Mouse (Mus musculus) forebrain, embryonic 14.5 days (tissue): ENCODE measurements at regions not wholly inside any gene's neighbourhood (a gene's known extent, or its start where the extent isn't known, plus 50 kb on each side); places are given as distances from the start of the nearest gene placed in this dataset.
"Not testable (repeated sequence)": the region's sequence is repeated elsewhere in the genome, so short reads cannot be mapped to it uniquely, and the experiment has no call there.

ENCODE experiments used
- ATAC-seq: fragments of 200-750 bp; cut with Nextera tagmentation; 2 replicates; pipeline ENCODE4 v1.8.0; 2017; ENCODE audit warnings: mild to moderate bottlenecking, moderate library complexity
- DNase-seq: peaks from one replicate; pipeline ENCODE4 v3.0.0-alpha.2; 2015; ENCODE audit warnings: low spot score
- H3K27ac ChIP-seq: fragments of 300-500 bp; sonication (generic); 2 replicates; pipeline ENCODE4 v1.5.1; 2014; ENCODE audit warnings: low read depth, mild to moderate bottlenecking, control low read depth, low read length, moderate library complexity
- H3K27me3 ChIP-seq: fragments of 300-500 bp; sonication (generic); replicated peaks from 2 replicates; pipeline ENCODE4 v1.6.1; 2014; ENCODE audit warnings: low read length, control low read depth, mixed read lengths; ENCODE audit not compliant: control insufficient read depth, insufficient read depth
- H3K36me3 ChIP-seq: fragments of 300-500 bp; sonication (generic); 2 replicates; pipeline ENCODE4 v1.6.1; 2014; ENCODE audit warnings: low read length, control low read depth; ENCODE audit not compliant: control insufficient read depth, insufficient read depth
- H3K4me1 ChIP-seq: fragments of 300-500 bp; sonication (generic); 2 replicates; pipeline ENCODE4 v1.6.1; 2014; ENCODE audit warnings: antibody characterized with exemption, low read length, control low read depth; ENCODE audit not compliant: control insufficient read depth, insufficient read depth
- H3K4me2 ChIP-seq: fragments of 300-500 bp; sonication (generic); 2 replicates; pipeline ENCODE4 v1.6.1; 2014; ENCODE audit warnings: mild to moderate bottlenecking, control low read depth, low read length
- H3K4me3 ChIP-seq: fragments of 300-500 bp; sonication (generic); 2 replicates; pipeline ENCODE4 v1.5.1; 2014; ENCODE audit warnings: low read depth, low read length, control low read depth
- H3K9ac ChIP-seq: fragments of 300-500 bp; sonication (generic); 2 replicates; pipeline ENCODE4 v1.6.1; 2014; ENCODE audit warnings: mild to moderate bottlenecking, low read length, control low read depth, moderate library complexity
- H3K9me3 ChIP-seq: fragments of 300-500 bp; sonication (generic); replicated peaks from 2 replicates; pipeline ENCODE4 v1.6.1; 2016; ENCODE audit warnings: low read length, control low read depth, mixed read lengths; ENCODE audit not compliant: control insufficient read depth
- whole genome bisulfite sequencing: fragments of 180-500 bp; shearing (Covaris S2); extraction: QIAGEN DNeasy Blood & Tissue Kit; methylation state at CpG from one replicate; pipeline ENCODE4 v1.1.7; 2014; 5-methylcytosine and 5-hydroxymethylcytosine counted together

DNA sequence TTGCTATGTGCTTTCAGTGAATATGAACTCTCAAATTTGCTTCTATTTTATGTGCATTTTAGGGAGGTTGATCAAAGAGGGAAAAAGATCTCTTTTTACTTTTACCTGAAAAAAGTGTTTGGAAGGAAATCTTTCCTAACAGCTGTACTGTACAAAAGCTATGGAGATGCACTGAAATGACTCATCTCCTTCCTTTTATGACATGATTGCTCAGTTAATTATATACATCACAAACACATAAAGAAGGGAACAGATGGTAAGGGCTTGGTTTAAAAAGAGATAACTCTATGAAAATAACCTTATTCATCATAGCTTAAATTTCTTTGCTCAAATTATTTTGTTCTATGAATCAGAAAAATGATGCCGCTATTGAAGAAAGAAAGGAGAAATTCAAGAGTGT lies 88.7 kb upstream of the Cylc2 start:
- no peaks in the 10 kb centered on the region for H3K4me1 ChIP-seq
- no peaks in the 10 kb centered on the region for H3K9me3 ChIP-seq
- DNase-seq (peak; percentile 5), ATAC-seq (no peak)
- WGBS = 89% methylated on average over 1 of the region's 1 CpGs
- H3K4me3 ChIP-seq = no peak overlapping the region
- H3K36me3 ChIP-seq = no peaks in the 10 kb centered on the region
- no peak overlapping the region for H3K27ac ChIP-seq
- H3K27me3 ChIP-seq = no peaks in the 10 kb centered on the region
- H3K9ac ChIP-seq = no peak overlapping the region
- H3K4me2 ChIP-seq = no peak overlapping the region

DNA sequence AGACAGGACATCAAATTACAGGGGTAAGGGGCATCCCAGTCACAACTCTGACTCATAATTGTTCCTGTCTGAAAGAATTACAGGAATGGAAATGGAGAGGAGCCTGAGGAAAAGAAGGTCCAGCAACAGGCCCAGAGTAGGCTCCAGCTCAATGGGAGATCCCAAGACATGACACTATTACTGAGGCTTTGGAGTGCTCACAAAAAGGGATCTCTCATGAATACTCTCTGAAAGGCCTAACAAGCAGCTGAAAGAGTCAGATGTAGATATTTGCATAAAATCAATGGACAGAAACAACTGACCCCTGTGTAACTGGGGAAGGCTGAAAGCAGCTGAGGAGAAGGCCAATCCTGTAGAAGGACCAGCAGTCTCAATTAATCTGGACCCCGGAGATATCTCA lies 84.6 kb upstream of the Cylc2 start:
- not testable (repeated sequence) for H3K27me3 ChIP-seq, ATAC-seq, H3K4me1 ChIP-seq, H3K36me3 ChIP-seq, H3K4me2 ChIP-seq, H3K9ac ChIP-seq, DNase-seq, H3K9me3 ChIP-seq, H3K27ac ChIP-seq, H3K4me3 ChIP-seq
- WGBS = 86% methylated on average over 1 of the region's 1 CpGs

- H3K36me3 ChIP-seq = no peaks in the 10 kb centered on the region
- H3K27ac ChIP-seq = no peak overlapping the region
- 37% methylated on average over 3 of the region's 3 CpGs for WGBS
- no peaks in the 10 kb centered on the region for H3K4me1 ChIP-seq
- H3K4me3 ChIP-seq = no peak overlapping the region
- no peak overlapping the region for H3K4me2 ChIP-seq
- no peak overlapping the region for H3K9ac ChIP-seq
- ATAC-seq (no peak), DNase-seq (peak; percentile 13)
- H3K27me3 ChIP-seq = no peaks in the 10 kb centered on the region
- H3K9me3 ChIP-seq = no peaks in the 10 kb centered on the region
These were observed 63.5 kb upstream of the Cylc2 start for GRCm38 (mm10) chr4:51152973-51153372.

DNA sequence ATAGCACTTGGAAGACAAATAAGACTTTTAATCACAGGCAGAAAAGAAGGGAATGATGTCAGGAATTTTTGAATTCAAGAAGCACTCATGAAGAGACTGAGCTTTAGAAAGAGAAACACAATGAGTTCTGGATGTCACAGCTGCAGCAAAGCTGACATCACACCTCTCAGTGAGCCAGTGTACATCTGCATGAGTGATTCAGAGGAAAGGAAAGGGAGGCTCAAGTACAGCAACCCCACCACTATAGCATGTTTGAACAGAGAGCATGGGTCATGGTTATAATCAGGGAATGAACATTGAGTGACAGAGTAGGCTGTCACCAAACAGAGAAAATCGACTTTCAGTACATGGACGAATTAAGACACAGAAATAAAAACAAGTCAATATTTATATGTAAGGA lies 62.9 kb upstream of the Cylc2 start:
- H3K4me3 ChIP-seq = no peak overlapping the region
- ATAC-seq (0 out of 2 replicates have a peak, but pooled peaks have one; percentile 23), DNase-seq (peak; percentile 20)
- 79% methylated on average over 2 of the region's 2 CpGs for WGBS
- H3K4me2 ChIP-seq = no peak overlapping the region
- H3K36me3 ChIP-seq = no peaks in the 10 kb centered on the region
- no peak overlapping the region for H3K27ac ChIP-seq
- no peaks in the 10 kb centered on the region for H3K27me3 ChIP-seq
- no peaks in the 10 kb centered on the region for H3K9me3 ChIP-seq
- H3K4me1 ChIP-seq = no peaks in the 10 kb centered on the region
- no peak overlapping the region for H3K9ac ChIP-seq
